Mouse (Mus musculus) CD8-positive naive resting alpha-beta T cell, adult 2 months (primary cell): ENCODE results near the gene Acot13.
A peak's percentile ranks its signal among the peaks of the same experiment; 100 is the strongest.

Source experiments
- DNase-seq, 2 experiments: peaks; one replicate each; pipeline ENCODE4 v3.0.0; 2022; ENCODE audit warnings: low read depth in 2 of 2, low spot score in 2 of 2

Acot13 gene

DNA sequence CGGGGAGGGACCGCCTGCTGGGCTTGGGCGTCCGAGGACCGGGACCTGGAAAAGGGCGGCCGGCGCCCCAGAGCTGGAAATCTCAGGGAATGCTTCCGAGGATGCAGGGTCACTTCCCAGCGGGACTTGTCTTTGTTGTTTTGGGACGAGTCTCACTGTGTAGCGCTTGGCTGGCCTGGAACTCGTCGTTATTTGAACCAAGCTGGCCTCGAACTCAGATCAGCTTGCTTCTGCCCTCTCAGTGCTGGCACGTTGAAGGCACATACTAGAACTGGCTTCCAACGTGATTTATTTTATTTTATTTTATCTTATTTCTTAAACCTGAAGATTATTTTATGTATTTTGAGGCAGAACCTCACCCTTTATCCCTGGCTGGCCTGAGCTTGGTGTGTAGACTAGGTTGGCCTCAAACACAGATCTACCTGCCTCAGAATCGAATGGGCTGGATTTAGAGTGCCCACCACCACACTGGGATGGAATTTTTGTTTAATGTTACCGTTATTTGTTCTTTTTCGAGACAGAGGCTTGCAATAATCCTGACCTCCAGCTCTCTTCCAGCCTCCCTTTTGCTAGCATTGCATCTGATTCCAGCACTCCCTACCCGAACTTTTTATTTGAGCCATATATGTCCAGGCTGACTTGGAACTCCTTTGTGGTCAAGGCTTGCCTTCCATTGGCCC is 931 bp upstream of the Acot13 start:
- no peak for DNase-seq

DNA sequence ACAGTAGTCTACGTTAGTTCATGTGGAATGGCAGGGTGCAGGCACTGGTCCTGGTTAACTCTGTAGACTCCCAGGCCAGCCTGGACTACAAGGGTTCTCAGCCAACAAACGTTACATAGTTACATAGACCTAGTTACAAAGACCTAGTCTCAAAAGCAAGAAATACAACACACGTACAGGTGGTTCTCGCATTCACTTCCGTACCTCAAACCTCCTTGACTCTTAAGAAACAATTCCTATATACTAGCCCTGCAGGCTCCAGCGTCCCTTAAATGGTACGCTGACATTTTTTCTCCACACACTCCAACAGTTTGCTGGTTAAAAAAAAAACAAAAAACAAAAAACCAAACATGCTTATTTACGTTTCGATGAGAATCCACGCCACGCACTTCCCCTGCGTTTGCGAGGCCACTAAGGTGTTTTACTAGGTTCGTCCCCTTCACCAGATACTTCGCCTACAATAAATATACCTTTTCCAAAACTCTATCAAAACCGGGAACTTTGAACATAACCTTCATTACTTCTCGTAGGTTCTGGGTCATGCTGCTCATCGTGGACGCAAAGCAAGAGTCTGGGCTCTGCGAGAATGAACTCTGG is 486 bp downstream of the Acot13 start:
- peak in 1 of 2 experiments; percentile 5 for DNase-seq

GRCm38 (mm10) chr13:24826116-24826515 is 5.2 kb downstream of the Acot13 start:
- no peak for DNase-seq

- DNase-seq: no peak
These were observed 5.8 kb downstream of the Acot13 start for GRCm38 (mm10) chr13:24825587-24825986.

- DNase-seq: no peak
These were observed 6.7 kb downstream of the Acot13 start for GRCm38 (mm10) chr13:24824647-24825046.

DNA sequence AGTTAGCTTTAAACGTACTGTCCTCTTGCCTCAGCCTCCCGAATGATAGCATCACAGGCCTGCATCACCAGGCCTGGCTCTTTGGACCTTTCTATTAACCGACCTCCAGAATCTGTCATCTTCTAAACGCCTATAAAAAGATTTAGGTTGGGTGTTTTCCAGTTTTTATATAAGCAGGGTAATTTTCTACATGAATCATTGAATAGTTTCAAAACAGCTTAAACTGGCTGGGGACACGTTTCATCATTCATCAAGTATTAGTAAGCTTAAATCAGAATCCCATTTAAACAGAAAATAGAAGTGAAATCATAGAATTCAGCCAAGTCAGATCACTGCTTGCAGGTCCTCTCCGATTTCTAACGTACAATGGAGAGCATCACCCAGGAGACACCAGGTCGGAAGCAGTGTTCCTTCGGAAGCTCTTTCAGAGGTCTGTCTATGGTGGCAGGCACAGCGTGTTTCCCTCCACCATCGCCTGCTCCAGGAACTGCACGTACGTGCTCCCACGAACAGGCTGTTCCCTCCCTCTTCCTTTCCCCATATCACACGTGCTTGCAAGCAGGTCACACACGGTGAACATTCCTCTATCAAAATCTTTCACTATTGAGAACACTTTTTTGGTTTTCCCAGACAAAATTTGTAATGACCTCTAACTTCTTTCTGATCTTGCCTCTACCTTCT is 8.5 kb downstream of the Acot13 start:
- no peak for DNase-seq

- DNase-seq: no peak
These were observed 11.4 kb downstream of the Acot13 start for GRCm38 (mm10) chr13:24819931-24820330.

DNA sequence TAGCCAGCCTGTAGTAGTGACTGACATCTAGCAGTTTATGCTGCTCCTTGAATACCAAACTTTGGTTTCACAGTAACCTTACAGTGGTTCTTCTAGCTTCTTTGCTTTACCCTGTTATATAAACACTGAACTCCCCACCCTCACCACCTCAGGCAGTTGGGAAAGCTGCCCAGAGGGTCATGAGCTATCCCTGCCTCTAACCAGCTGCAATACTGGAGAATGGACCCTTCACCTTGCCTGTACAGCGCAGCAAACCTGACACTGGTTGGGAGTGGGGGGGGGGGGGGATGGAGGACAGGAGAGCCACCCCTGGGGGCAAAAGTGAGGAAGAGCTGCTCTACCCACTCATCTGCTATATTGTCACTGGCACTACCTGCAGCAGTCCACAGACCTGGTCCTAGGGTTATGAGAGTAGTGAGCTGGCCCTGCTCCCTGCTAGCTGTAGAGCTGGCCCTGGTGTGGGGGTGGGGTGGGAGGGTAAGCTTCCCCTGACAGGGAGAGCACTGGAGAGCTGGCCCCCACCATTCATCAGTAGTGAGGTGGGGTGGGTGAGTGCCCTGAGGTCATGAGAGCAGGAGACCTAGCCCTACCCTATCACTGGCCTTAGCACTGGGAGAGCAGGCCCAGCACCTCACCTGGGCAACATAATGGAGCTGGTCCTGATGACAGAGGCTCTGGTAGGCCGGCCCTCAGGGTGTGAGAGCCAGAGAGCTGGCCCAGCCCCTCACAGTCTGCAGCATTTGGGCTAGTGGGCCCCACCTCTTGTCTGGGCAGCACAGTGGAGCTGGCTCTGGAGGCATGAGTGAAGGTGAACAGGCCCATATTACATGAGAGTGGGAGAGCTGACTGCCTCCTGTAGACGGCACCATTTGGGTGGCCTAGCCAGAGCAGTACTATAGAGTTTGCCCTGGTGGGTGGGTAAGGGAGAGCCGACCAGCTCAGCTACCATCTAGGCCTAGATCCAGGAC is 14.9 kb downstream of the Acot13 start:
- no peak for DNase-seq

- DNase-seq: no peak
These were observed 16.7 kb downstream of the Acot13 start for GRCm38 (mm10) chr13:24814616-24815015.

GRCm38 (mm10) chr13:24812521-24812920 is 18.8 kb downstream of the Acot13 start:
- DNase-seq: no peak

- DNase-seq: no peak
These were observed 25.3 kb downstream of the Acot13 start for GRCm38 (mm10) chr13:24806079-24806478.

DNA sequence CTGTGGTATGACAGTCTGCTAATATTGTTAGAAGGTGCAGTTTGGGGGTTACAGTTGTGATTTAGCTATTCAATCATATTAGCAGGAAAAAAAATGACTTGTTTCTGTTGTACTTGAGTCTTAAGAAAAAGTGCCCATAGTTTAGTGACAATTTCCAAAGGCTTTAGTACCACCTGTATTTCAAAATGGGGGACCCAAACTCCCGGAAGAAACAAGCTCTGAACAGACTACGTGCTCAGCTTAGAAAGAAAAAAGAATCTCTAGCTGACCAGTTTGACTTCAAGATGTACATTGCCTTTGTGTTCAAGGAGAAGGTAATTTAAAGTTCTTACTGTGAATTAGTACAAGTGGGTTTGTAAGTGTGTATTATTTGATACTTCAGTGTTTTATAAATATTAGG is 28.1 kb downstream of the Acot13 start:
- no peak for DNase-seq

DNA sequence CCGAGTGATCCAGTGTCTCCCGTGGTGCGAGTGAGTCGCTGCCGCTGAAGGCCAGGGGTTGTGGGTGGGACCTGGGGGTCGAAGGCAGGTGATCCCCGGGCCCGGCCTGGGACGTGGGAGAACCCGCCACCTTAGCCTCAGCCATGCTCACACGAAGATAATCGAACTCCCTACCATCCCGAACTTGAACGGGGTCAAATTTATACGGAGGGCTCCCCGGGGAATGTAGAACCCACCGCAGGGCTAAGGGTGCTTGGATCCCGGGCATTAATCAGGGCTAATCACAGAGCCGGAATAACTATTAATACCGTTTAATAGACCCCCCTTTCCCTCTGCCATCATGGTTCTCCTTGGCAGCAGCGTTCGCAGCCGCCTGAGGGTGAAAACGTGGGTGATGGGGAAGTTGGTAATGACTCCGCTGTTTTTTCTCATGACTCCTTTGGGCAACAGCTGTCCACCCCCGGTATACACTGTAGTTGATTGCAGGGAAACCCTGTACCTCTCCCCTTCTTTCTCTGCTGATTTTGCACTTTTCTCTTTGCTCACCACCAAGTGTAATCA is 29.1 kb downstream of the Acot13 start:
- peak in 1 of 2 experiments; percentile 23 for DNase-seq

DNA sequence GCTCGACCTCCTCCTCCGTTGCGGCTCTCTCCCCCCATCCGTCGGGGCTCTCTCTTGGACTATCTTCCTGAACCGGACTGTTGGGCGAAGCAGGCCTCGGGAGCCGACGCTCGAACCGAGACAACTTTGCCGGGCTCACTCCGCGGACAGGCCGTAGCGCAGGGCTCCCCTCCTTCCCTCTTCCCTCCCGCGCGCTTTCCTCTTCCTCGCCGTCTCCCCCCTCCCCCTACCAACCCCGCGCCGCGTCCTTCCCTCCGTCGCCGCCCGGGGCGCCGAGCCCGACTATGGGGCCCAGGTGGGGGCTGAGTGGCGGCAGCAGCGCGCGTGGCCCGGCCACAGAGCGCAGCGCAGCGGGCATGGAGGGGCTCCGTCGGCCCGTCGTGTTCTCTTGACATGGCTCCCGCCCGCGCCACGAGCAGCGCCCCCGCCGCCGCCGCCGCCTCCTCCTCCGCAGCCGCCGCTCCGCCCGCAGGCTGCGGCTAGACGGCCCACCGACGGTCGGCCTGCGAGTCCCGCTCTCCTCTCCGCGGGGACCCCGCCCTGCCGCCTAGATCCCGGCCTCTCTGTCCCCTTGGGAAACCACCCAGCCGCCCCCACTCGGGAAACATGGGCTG is 29.9 kb downstream of the Acot13 start, which contains the start of gene BC005537:
Gene BC005537, plus strand, starts transcription at position 350 of the 614 bp plus-strand sequence.
- DNase-seq: peak; percentile 56 to 62

DNA sequence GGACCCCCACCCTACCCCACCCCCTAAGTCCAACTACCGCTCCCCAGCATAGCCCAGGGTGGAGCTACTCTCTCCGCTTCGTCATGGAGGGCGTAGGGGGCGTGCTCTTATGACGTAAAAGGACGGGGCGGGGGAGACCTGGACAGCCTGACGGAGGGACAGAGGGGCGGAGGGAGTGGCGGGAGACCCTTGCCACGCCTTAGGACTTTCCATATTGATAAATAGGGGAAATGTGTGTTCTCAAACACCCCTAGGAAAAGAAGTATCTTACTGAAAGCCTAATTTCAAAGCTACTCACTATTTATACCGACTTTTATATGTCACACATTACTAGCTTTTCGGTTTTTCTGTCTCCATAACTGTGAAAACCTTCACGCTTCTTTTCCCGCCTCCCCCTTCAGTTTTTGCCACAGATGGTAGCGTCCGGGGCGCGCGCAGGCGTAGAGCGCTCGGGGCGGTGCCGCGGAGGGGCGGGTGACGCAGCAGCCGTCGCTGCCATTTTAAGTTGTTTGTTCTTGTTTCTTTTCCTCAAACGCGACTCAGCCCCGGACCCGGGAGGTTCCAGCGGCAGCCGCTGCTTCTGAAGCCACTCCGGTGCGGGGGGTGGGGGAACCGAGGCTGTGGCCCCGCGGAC is 30.5 kb downstream of the Acot13 start:
- peak; percentile 95 to 98 for DNase-seq

DNA sequence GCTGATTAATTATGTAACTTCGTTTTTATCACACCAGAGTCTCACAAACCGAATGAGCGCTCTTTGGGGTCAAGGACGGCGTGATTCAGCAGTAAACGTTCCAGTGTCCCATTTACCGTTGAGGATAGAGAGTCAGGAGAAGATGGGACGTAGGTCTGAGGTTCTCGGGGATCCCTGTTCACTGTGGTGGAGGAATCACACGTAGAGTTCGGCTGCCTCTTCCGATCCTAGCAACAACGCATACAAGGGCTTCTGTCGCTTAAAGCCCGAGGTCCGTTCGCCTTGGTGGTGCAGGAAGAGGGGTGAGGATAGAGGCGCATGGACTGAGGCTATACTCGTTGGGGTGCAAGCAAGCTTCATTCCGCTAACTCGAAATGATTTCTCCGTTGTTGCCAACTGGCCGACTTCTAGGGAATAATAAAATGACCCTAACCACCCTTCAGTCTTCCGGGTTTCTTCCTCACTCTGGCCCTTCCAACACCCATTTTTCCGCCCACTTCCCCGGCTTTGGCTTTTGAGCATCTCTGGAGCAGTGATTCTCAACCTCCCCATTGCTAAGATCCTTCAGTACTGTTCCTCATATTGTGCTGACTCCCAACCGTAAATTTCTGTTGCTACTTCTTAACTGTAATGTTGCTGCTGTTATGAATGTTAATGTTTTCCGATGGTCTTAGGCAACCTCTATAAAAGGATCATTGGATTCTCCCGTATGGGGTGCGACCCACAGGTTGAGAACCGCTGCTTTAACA is 31.2 kb downstream of the Acot13 start:
- DNase-seq: peak; percentile 13 to 19

- DNase-seq: no peak
These were observed 32.0 kb downstream of the Acot13 start for GRCm38 (mm10) chr13:24799378-24799777.

- DNase-seq: no peak
These were observed 32.7 kb downstream of the Acot13 start for GRCm38 (mm10) chr13:24798686-24799085.

DNA sequence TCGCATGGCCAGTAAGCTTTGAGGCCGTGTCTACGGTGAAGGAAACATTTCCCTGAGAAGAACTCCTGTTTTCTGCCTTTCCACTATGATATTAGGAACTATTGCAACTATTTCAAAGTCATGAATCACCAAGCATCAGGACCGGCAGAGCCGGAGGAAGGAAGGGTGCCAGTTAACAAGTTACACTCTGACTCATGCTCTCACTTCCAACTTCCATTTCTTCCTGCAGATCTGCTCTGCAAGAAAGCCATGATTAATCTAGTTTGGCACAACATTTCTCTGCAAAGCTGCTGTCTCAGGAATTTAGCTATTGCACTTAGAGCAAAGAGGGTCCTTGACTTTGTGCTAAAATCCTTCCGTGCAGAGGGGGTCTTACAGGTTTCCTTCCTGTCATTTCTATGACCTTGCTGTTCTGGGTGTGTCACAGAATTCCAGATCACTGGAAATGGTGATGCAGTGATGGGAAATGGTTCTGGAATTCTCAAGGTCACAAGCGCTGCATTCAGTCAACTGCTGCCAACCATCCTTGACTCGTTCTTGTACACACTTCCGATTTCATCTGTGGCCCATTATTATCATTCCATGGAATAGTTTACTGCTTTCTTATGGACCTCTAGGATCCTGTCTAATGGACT is 38.8 kb downstream of the Acot13 start:
- no peak for DNase-seq
